Mouse (Mus musculus) intestine, postnatal 0 days (tissue): ENCODE results near the gene Scarf2. TPM values are rescaled to one million over a fixed set of nuclear protein-coding genes. Genes with fewer than 3 reads are reported as not detected.

ENCODE experiments used
- ATAC-seq: fragments of 200-750 bp; cut with Nextera tagmentation; 2 replicates; pipeline ENCODE4 v1.8.0; 2017; ENCODE audit warnings: mild to moderate bottlenecking, moderate TSS enrichment, moderate library complexity
- H3K27ac ChIP-seq: fragments of 300-500 bp; sonication (generic); 2 replicates; pipeline ENCODE4 v1.5.1; 2014; ENCODE audit warnings: mild to moderate bottlenecking, low read depth, low read length, moderate library complexity
- H3K27me3 ChIP-seq: fragments of 300-500 bp; sonication (generic); replicated peaks from 2 replicates; pipeline ENCODE4 v1.6.1; 2014; ENCODE audit warnings: low read length, mixed read lengths; ENCODE audit not compliant: control insufficient read depth, insufficient read depth
- H3K36me3 ChIP-seq: fragments of 300-500 bp; sonication (generic); 2 replicates; pipeline ENCODE4 v1.6.1; 2014; ENCODE audit warnings: mild to moderate bottlenecking, moderate library complexity; ENCODE audit not compliant: control insufficient read depth, insufficient read depth
- H3K4me1 ChIP-seq: fragments of 300-500 bp; sonication (generic); replicated peaks from 2 replicates; pipeline ENCODE4 v1.6.1; 2014; ENCODE audit warnings: antibody characterized with exemption, low read length, mixed read lengths; ENCODE audit not compliant: control insufficient read depth, insufficient read depth
- H3K4me2 ChIP-seq: fragments of 300-500 bp; sonication (generic); replicated peaks from 2 replicates; pipeline ENCODE4 v1.6.1; 2014; ENCODE audit warnings: low read depth, mild to moderate bottlenecking, moderate library complexity
- H3K4me3 ChIP-seq: fragments of 300-500 bp; sonication (generic); 2 replicates; pipeline ENCODE4 v1.5.1; 2014; ENCODE audit warnings: low read depth, low read length
- H3K9ac ChIP-seq: fragments of 300-500 bp; sonication (generic); 2 replicates; pipeline ENCODE4 v1.6.1; 2014; ENCODE audit warnings: mild to moderate bottlenecking, low read depth, low read length
- H3K9me3 ChIP-seq: fragments of 300-500 bp; sonication (generic); 2 replicates; pipeline ENCODE4 v1.6.1; 2016; ENCODE audit warnings: mixed run types; ENCODE audit not compliant: control insufficient read depth
- CTCF ChIP-seq: sonication (generic); IDR thresholded peaks from 2 replicates; pipeline ENCODE4 v1.5.1; 2016; ENCODE audit warnings: low read depth, mild to moderate bottlenecking, control low read depth, antibody characterized with exemption, moderate library complexity
- WGBS: fragments of 180-500 bp; shearing (Covaris S2); extraction: QIAGEN DNeasy Blood & Tissue Kit; methylation state at CpG from one replicate; pipeline ENCODE4 v1.1.7; 2014; 5-methylcytosine and 5-hydroxymethylcytosine counted together
- polyA plus RNA-seq: library from polyadenylated mRNA; unstranded; fragments of >200 nt; fragmentation: Nextera tagmentation; extraction: Ambion mirVana; gene quantifications from 2 replicates; pipeline ENCODE4 v1.2.1, GENCODE M21; 2015

Gene Scarf2
- polyA plus RNA-seq, 1 experiment from 2014 or later = 6.9 TPM

- WGBS = 76% methylated on average over 6 of the region's 6 CpGs
- H3K27me3 ChIP-seq = peaks cover 36% of the 10 kb centered on the region
- H3K36me3 ChIP-seq = peaks cover 21% of the 10 kb centered on the region
- 0 out of 2 replicates have a peak, but pooled peaks cover 3% of the 10 kb centered on the region for H3K4me1 ChIP-seq
- no peak for ATAC-seq
- no peak within 1 kb of the TSS for H3K4me2 ChIP-seq
- H3K9me3 ChIP-seq = no peaks in the 10 kb centered on the region
- no peak within 1 kb of the TSS for H3K27ac ChIP-seq
- no peak for TF ChIP-seq CTCF
- H3K4me3 ChIP-seq = no peak within 1 kb of the TSS
- no peak within 1 kb of the TSS for H3K9ac ChIP-seq
Measured at GRCm38 (mm10) chr16:17838051-17838450, 41.0 kb downstream of the Scarf2 start, which contains the start of gene Car15. Car15 (minus strand) TSS chr16:17838364.

- Histone ChIP-seq H3K9ac (no peak overlapping the region), H3K4me2 (no peak overlapping the region), H3K27ac (no peak overlapping the region), H3K4me3 (no peak overlapping the region), H3K36me3 (peaks cover 40% of the 10 kb centered on the region), H3K9me3 (no peaks in the 10 kb centered on the region), H3K27me3 (peaks cover 17% of the 10 kb centered on the region), H3K4me1 (no peaks in the 10 kb centered on the region)
- WGBS = 84% methylated on average over 4 of the region's 4 CpGs
- no peak for TF ChIP-seq CTCF
- ATAC-seq = no peak
Measured at GRCm38 (mm10) chr16:17839976-17840375, 42.9 kb downstream of the Scarf2 start.

- no peaks in the 10 kb centered on the region for H3K9me3 ChIP-seq
- no peak for TF ChIP-seq CTCF
- WGBS = 93% methylated on average over 7 of the region's 7 CpGs
- peaks cover 62% of the 10 kb centered on the region for H3K36me3 ChIP-seq
- no peak overlapping the region for H3K4me2 ChIP-seq
- no peaks in the 10 kb centered on the region for H3K27me3 ChIP-seq
- H3K4me3 ChIP-seq = no peak overlapping the region
- H3K4me1 ChIP-seq = no peaks in the 10 kb centered on the region
- peak overlapping the region; percentile 7; the same call in 1 of the 2 replicates for H3K27ac ChIP-seq
- H3K9ac ChIP-seq = no peak overlapping the region
- no peak for ATAC-seq
Measured at GRCm38 (mm10) chr16:17842437-17842836, 45.4 kb downstream of the Scarf2 start.

GRCm38 (mm10) chr16:17843701-17844365, 46.8 kb downstream of the Scarf2 start:
- TF ChIP-seq CTCF = no peak
- Histone ChIP-seq H3K36me3 (peaks cover 73% of the 10 kb centered on the region), H3K9ac (no peak overlapping the region), H3K4me3 (no peak overlapping the region), H3K27ac (no peak overlapping the region), H3K4me2 (no peak overlapping the region), H3K27me3 (no peaks in the 10 kb centered on the region), H3K9me3 (no peaks in the 10 kb centered on the region), H3K4me1 (no peaks in the 10 kb centered on the region)
- 84% methylated on average over 10 of the region's 10 CpGs for WGBS
- no peak for ATAC-seq

GRCm38 (mm10) chr16:17848431-17848830, 51.3 kb downstream of the Scarf2 start:
- 94% methylated on average over 6 of the region's 6 CpGs for WGBS
- H3K4me3 ChIP-seq = no peak overlapping the region
- no peak overlapping the region for H3K9ac ChIP-seq
- no peaks in the 10 kb centered on the region for H3K27me3 ChIP-seq
- no peak for TF ChIP-seq CTCF
- H3K4me2 ChIP-seq = no peak overlapping the region
- H3K4me1 ChIP-seq = no peaks in the 10 kb centered on the region
- no peak for ATAC-seq
- H3K36me3 ChIP-seq = peaks cover 87% of the 10 kb centered on the region
- H3K27ac ChIP-seq = no peak overlapping the region
- no peaks in the 10 kb centered on the region for H3K9me3 ChIP-seq

GRCm38 (mm10) chr16:17848928-17849327, 51.8 kb downstream of the Scarf2 start:
- TF ChIP-seq CTCF = peak; percentile 88
- no peak for ATAC-seq
- WGBS = 18% methylated on average over 1 of the region's 1 CpGs

More at GRCm38 (mm10) chr16:17848928-17849327, 51.8 kb downstream of the Scarf2 start:
- H3K27ac ChIP-seq = no peak overlapping the region
- no peak overlapping the region for H3K4me3 ChIP-seq
- H3K9me3 ChIP-seq = no peaks in the 10 kb centered on the region
- peaks cover 86% of the 10 kb centered on the region for H3K36me3 ChIP-seq
- no peaks in the 10 kb centered on the region for H3K4me1 ChIP-seq
- no peaks in the 10 kb centered on the region for H3K27me3 ChIP-seq
- H3K4me2 ChIP-seq = no peak overlapping the region
- no peak overlapping the region for H3K9ac ChIP-seq
